Mouse (Mus musculus): Measurements from ENCODE around the gene Ccdc66. TPM values are rescaled to one million over a fixed set of nuclear protein-coding genes. Genes with fewer than 3 reads are reported as not detected.

Ccdc66 gene
- polyA plus RNA-seq, 1 experiment from 2014 or later = 14.6 TPM

- WGBS = 90% methylated on average over 2 of the region's 2 CpGs
- no peak overlapping the region for H3K4me3 ChIP-seq (ENCODE audit: low read length)
- H3K27ac ChIP-seq (ENCODE audit: low read depth, low read length) = no peak overlapping the region
- no peak for ATAC-seq (ENCODE audit: low FRiP score, low TSS enrichment)
- no peaks in the 10 kb centered on the region for H3K27me3 ChIP-seq (ENCODE audit: control insufficient read depth, insufficient read depth, low read length)
- H3K36me3 ChIP-seq (ENCODE audit: control insufficient read depth, insufficient read depth, low read length) = peaks cover 65% of the 10 kb centered on the region
- no peaks in the 10 kb centered on the region for H3K9me3 ChIP-seq (ENCODE audit: control insufficient read depth, low read length)
- no peak overlapping the region for H3K4me2 ChIP-seq (replicated peaks; ENCODE audit: low read depth, low read length)
- H3K4me1 ChIP-seq (ENCODE audit: control insufficient read depth, insufficient read depth, low read length) = no peaks in the 10 kb centered on the region
- no peak overlapping the region for H3K9ac ChIP-seq (ENCODE audit: low read depth, low read length)
Measured at GRCm38 (mm10) chr14:27444851-27445281, 63.4 kb downstream of the Ccdc66 start.

GRCm38 (mm10) chr14:27440921-27441320 lies 67.3 kb downstream of the Ccdc66 start:
- Histone ChIP-seq H3K27ac (ENCODE audit: low read depth, low read length) (no peak overlapping the region), H3K27me3 (ENCODE audit: control insufficient read depth, insufficient read depth, low read length) (no peaks in the 10 kb centered on the region), H3K4me3 (ENCODE audit: low read length) (no peak overlapping the region), H3K9me3 (ENCODE audit: control insufficient read depth, low read length) (no peaks in the 10 kb centered on the region), H3K4me2 (replicated peaks; ENCODE audit: low read depth, low read length) (no peak overlapping the region), H3K9ac (ENCODE audit: low read depth, low read length) (no peak overlapping the region), H3K4me1 (ENCODE audit: control insufficient read depth, insufficient read depth, low read length) (no peaks in the 10 kb centered on the region), H3K36me3 (ENCODE audit: control insufficient read depth, insufficient read depth, low read length) (peaks cover 37% of the 10 kb centered on the region)
- no peak for ATAC-seq (ENCODE audit: low FRiP score, low TSS enrichment)

DNA sequence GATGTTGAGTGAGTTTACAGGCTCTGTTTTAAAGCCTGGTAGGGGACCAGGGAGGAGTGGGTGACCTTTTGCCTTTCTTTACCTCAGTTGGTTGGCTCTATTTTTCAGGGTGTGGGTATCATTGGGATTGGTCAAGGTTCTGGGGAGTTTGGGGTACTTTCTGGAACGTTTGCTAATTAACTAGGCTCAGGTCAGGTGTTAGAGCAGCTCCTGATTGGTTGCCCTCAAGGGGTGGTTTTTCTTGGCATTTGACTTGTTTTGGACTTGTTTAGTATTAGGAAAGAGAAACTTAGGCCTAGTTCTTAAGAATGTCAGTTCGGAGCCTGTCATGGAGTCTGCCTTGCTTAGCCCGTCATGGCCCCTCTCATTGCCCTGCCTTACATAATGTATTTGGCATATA lies 71.4 kb downstream of the Ccdc66 start:
- H3K4me3 ChIP-seq (ENCODE audit: low read length) = no peak overlapping the region
- H3K4me1 ChIP-seq (ENCODE audit: control insufficient read depth, insufficient read depth, low read length) = no peaks in the 10 kb centered on the region
- H3K36me3 ChIP-seq (ENCODE audit: control insufficient read depth, insufficient read depth, low read length) = peaks cover 15% of the 10 kb centered on the region
- ATAC-seq (ENCODE audit: low FRiP score, low TSS enrichment) = no peak
- WGBS = 87% methylated on average over 3 of the region's 3 CpGs
- H3K9ac ChIP-seq (ENCODE audit: low read depth, low read length) = no peak overlapping the region
- H3K27ac ChIP-seq (ENCODE audit: low read depth, low read length) = no peak overlapping the region
- H3K4me2 ChIP-seq (replicated peaks; ENCODE audit: low read depth, low read length) = no peak overlapping the region
- H3K9me3 ChIP-seq (ENCODE audit: control insufficient read depth, low read length) = no peaks in the 10 kb centered on the region; the same call in 1 of the 2 replicates
- H3K27me3 ChIP-seq (ENCODE audit: control insufficient read depth, insufficient read depth, low read length) = no peaks in the 10 kb centered on the region

DNA sequence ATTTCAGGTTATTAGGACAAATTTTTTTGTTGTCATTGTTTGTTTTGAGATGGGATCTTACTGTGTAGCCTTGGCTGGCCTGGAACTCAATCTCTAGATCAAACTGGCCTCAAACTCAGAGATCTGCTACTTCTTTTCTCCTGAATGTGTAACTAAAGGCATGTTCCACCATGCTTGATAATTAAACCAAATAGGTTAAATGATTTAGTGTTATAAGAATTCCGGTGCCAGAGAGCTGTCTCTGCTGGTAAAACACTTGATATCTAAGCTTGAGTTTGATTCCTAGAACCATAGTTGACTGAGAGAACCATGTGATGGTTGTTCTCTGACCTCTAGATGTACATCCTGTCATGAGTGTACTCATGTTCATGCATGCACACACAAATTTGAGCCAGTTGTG lies 72.1 kb downstream of the Ccdc66 start:
- ATAC-seq (ENCODE audit: low FRiP score, low TSS enrichment) = no peak
- Histone ChIP-seq H3K4me2 (replicated peaks; ENCODE audit: low read depth, low read length) (no peak overlapping the region), H3K27ac (ENCODE audit: low read depth, low read length) (no peak overlapping the region), H3K4me3 (ENCODE audit: low read length) (no peak overlapping the region), H3K9me3 (ENCODE audit: control insufficient read depth, low read length) (peaks cover 2% of the 10 kb centered on the region; the same call in 1 of the 2 replicates), H3K27me3 (ENCODE audit: control insufficient read depth, insufficient read depth, low read length) (no peaks in the 10 kb centered on the region), H3K9ac (ENCODE audit: low read depth, low read length) (no peak overlapping the region), H3K36me3 (ENCODE audit: control insufficient read depth, insufficient read depth, low read length) (peaks cover 14% of the 10 kb centered on the region), H3K4me1 (ENCODE audit: control insufficient read depth, insufficient read depth, low read length) (no peaks in the 10 kb centered on the region)
- WGBS = 97% methylated on average over 1 of the region's 1 CpGs

DNA sequence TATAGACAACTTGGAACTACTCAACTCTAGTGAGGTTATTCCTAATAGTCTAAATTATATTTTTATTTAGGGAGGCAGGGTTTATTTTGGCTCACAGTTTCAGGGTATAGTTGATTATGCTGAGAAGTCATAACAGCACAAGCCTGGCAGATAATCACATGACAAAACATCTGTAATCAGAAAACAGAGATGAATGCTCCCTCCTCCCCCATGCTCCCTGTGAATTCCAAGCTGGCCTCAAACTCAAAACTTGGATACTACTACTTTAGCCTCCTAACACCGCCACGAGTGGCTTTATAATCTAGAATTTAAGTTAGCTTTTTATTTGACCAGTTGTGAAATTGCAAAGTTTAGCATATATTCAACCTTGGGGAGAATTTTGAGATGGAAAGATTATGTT lies 76.2 kb downstream of the Ccdc66 start:
- H3K9me3 ChIP-seq (ENCODE audit: control insufficient read depth, low read length) = peaks cover 14% of the 10 kb centered on the region
- 97% methylated on average over 2 of the region's 2 CpGs for WGBS
- no peak overlapping the region for H3K27ac ChIP-seq (ENCODE audit: low read depth, low read length)
- no peaks in the 10 kb centered on the region for H3K4me1 ChIP-seq (ENCODE audit: control insufficient read depth, insufficient read depth, low read length)
- H3K4me3 ChIP-seq (ENCODE audit: low read length) = no peak overlapping the region
- H3K4me2 ChIP-seq (replicated peaks; ENCODE audit: low read depth, low read length) = no peak overlapping the region
- H3K9ac ChIP-seq (ENCODE audit: low read depth, low read length) = no peak overlapping the region
- no peaks in the 10 kb centered on the region for H3K27me3 ChIP-seq (ENCODE audit: control insufficient read depth, insufficient read depth, low read length)
- no peak for ATAC-seq (ENCODE audit: low FRiP score, low TSS enrichment)
- peaks cover 9% of the 10 kb centered on the region for H3K36me3 ChIP-seq (ENCODE audit: control insufficient read depth, insufficient read depth, low read length)

Other genes with a start within 250 kb of the Ccdc66 start
- 12.8 and 18.6 TPM in 2 replicates for gene Fam208a, start 79.6 kb downstream of the Ccdc66 start, polyA plus RNA-seq (2014; fragmentation: Nextera tagmentation; extraction: Ambion mirVana)
- 6.8 and 7.3 TPM in 2 replicates for gene Erc2, start 114.0 kb upstream of the Ccdc66 start, polyA plus RNA-seq (2014; fragmentation: Nextera tagmentation; extraction: Ambion mirVana)